Mouse (Mus musculus) testis, adult 2 months (tissue): ENCODE measurements around the gene Hpdl.

Experiments
- CTCF ChIP-seq: fragments of 200-500 bp; IDR thresholded peaks from 2 replicates; pipeline ENCODE4 v1.5.1; 2012; ENCODE audit warnings: low read depth, mild to moderate bottlenecking, inconsistent platforms, low read length, moderate library complexity; ENCODE audit not compliant: control insufficient read depth, insufficient read depth, insufficient replicate concordance
- POLR2A ChIP-seq: fragments of 200-500 bp; IDR thresholded peaks from 2 replicates; pipeline ENCODE4 v1.6.1; 2012; ENCODE audit warnings: low read depth, mild to moderate bottlenecking, inconsistent platforms, low read length, moderate library complexity; ENCODE audit not compliant: control insufficient read depth

DNA sequence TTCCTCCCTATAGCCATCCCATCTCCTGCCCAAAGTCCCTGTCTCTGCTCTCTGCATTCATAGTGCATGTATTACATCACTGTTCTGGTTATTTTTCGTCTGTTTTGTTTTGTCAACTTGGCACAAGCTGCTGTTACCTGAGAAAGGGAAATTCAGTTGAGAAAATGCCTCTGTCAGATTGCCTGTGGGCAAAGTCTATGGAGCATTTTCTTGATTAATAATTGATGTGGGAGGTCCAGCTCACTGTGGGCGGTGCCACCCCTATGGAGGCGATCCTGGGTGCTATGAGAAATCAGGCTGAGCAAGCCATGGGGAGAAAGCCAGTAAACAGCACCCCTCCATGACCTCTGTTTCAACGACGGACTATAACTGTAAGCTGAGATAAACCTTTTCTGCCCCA lies 38.2 kb upstream of the Hpdl start:
- TF ChIP-seq CTCF (no peak), POLR2A (no peak)
